Mouse (Mus musculus) small intestine, adult 2 months (tissue): ENCODE measurements around the gene Aldh3a2. TPM values are rescaled to one million over a fixed set of nuclear protein-coding genes. Genes with fewer than 3 reads are reported as not detected.

Source experiments
- H3K27ac ChIP-seq: fragments of 200-500 bp; 2 replicates; pipeline ENCODE4 v1.5.1; 2012; ENCODE audit warnings: low read depth, low read length, control low read depth, inconsistent platforms; ENCODE audit not compliant: insufficient read depth
- H3K27me3 ChIP-seq: fragments of 200-500 bp; 2 replicates; pipeline ENCODE4 v1.6.1; 2012; ENCODE audit warnings: mild to moderate bottlenecking, moderate library complexity, low read length, inconsistent platforms; ENCODE audit not compliant: control insufficient read depth, insufficient read depth
- H3K36me3 ChIP-seq: fragments of 200-500 bp; 2 replicates; pipeline ENCODE4 v1.6.1; 2012; ENCODE audit warnings: mild to moderate bottlenecking, low read length, control low read depth, inconsistent platforms; ENCODE audit not compliant: control insufficient read depth, insufficient read depth
- H3K4me1 ChIP-seq: fragments of 200-500 bp; 2 replicates; pipeline ENCODE4 v1.6.1; 2012; ENCODE audit warnings: low read length, inconsistent platforms, mixed read lengths; ENCODE audit not compliant: control insufficient read depth, insufficient read depth, insufficient read length
- H3K4me3 ChIP-seq: fragments of 200-500 bp; 2 replicates; pipeline ENCODE4 v1.5.1; 2012; ENCODE audit warnings: low read depth, mild to moderate bottlenecking, control low read depth, inconsistent platforms, low read length, moderate library complexity
- CTCF ChIP-seq: fragments of 200-500 bp; IDR thresholded peaks from 2 replicates; pipeline ENCODE4 v1.5.1; 2012; ENCODE audit warnings: low read depth, mild to moderate bottlenecking, control low read depth, inconsistent platforms, low read length, moderate library complexity, mixed read lengths; ENCODE audit not compliant: insufficient replicate concordance, insufficient read length; ENCODE audit errors: extremely low read depth
- POLR2A ChIP-seq: fragments of 200-500 bp; IDR thresholded peaks from 2 replicates; pipeline ENCODE4 v1.6.1; 2012; ENCODE audit warnings: low read depth, mild to moderate bottlenecking, control low read depth, inconsistent platforms, low read length, moderate library complexity
- WGBS: fragments of 180-500 bp; shearing (Covaris S2); methylation state at CpG from one replicate; pipeline ENCODE4 v1.1.7; 2018; 5-methylcytosine and 5-hydroxymethylcytosine counted together
- polyA plus RNA-seq: library from polyadenylated mRNA; depleted of rRNA; stranded (reverse); fragments of >200 nt; gene quantifications from 2 replicates; pipeline ENCODE4 v1.2.3, GENCODE M21; 2012

Gene Aldh3a2
- polyA plus RNA-seq, 1 experiment = 166 TPM

GRCm38 (mm10) chr11:61300716-61301392, 33.6 kb upstream of the Aldh3a2 start:
- peak overlapping the region; percentile 32; the same call in 1 of the 2 replicates for H3K4me3 ChIP-seq
- no peaks in the 10 kb centered on the region for H3K36me3 ChIP-seq
- no peak for TF ChIP-seq CTCF
- TF ChIP-seq POLR2A = no peak
- H3K27ac ChIP-seq = no peak overlapping the region
- no peaks in the 10 kb centered on the region for H3K27me3 ChIP-seq
- H3K4me1 ChIP-seq = peaks cover 5% of the 10 kb centered on the region
- 37% methylated on average over 15 of the region's 16 CpGs for WGBS

GRCm38 (mm10) chr11:61300205-61300604, 32.9 kb upstream of the Aldh3a2 start:
- Histone ChIP-seq H3K4me1 (peaks cover 5% of the 10 kb centered on the region), H3K4me3 (no peak overlapping the region), H3K27ac (no peak overlapping the region), H3K27me3 (no peaks in the 10 kb centered on the region), H3K36me3 (no peaks in the 10 kb centered on the region)
- 38% methylated on average over 3 of the region's 3 CpGs for WGBS
- TF ChIP-seq CTCF (no peak), POLR2A (no peak)

GRCm38 (mm10) chr11:61297901-61298300, 30.6 kb upstream of the Aldh3a2 start:
- no peaks in the 10 kb centered on the region; the same call in 1 of the 2 replicates for H3K27me3 ChIP-seq
- 17% methylated on average over 2 of the region's 2 CpGs for WGBS
- no peaks in the 10 kb centered on the region for H3K36me3 ChIP-seq
- TF ChIP-seq POLR2A (no peak), CTCF (no peak)
- H3K4me3 ChIP-seq = no peak overlapping the region
- H3K4me1 ChIP-seq = peaks cover 5% of the 10 kb centered on the region
- H3K27ac ChIP-seq = no peak overlapping the region

GRCm38 (mm10) chr11:61297326-61297725, 30.1 kb upstream of the Aldh3a2 start:
- H3K36me3 ChIP-seq = no peaks in the 10 kb centered on the region
- WGBS = 87% methylated on average over 2 of the region's 2 CpGs
- H3K27me3 ChIP-seq = no peaks in the 10 kb centered on the region; the same call in 1 of the 2 replicates
- H3K4me1 ChIP-seq = peaks cover 5% of the 10 kb centered on the region
- H3K4me3 ChIP-seq = no peak overlapping the region
- TF ChIP-seq POLR2A (no peak), CTCF (no peak)
- H3K27ac ChIP-seq = no peak overlapping the region

GRCm38 (mm10) chr11:61296556-61296955, 29.3 kb upstream of the Aldh3a2 start:
- Histone ChIP-seq H3K4me3 (no peak overlapping the region), H3K27ac (no peak overlapping the region), H3K36me3 (no peaks in the 10 kb centered on the region), H3K4me1 (peaks cover 5% of the 10 kb centered on the region), H3K27me3 (no peaks in the 10 kb centered on the region; the same call in 1 of the 2 replicates)
- no peak for TF ChIP-seq POLR2A
- no peak for TF ChIP-seq CTCF
- WGBS = 93% methylated on average over 1 of the region's 1 CpGs

GRCm38 (mm10) chr11:61295556-61295955, 28.3 kb upstream of the Aldh3a2 start:
- WGBS = 93% methylated on average over 2 of the region's 2 CpGs
- no peaks in the 10 kb centered on the region for H3K36me3 ChIP-seq
- TF ChIP-seq POLR2A (no peak), CTCF (no peak)
- H3K27ac ChIP-seq = no peak overlapping the region
- H3K4me3 ChIP-seq = no peak overlapping the region
- H3K4me1 ChIP-seq = peaks cover 2% of the 10 kb centered on the region
- no peaks in the 10 kb centered on the region; the same call in 1 of the 2 replicates for H3K27me3 ChIP-seq

GRCm38 (mm10) chr11:61294431-61294830, 27.2 kb upstream of the Aldh3a2 start:
- no peaks in the 10 kb centered on the region; the same call in 1 of the 2 replicates for H3K27me3 ChIP-seq
- no peak overlapping the region for H3K4me3 ChIP-seq
- H3K27ac ChIP-seq = no peak overlapping the region
- H3K36me3 ChIP-seq = no peaks in the 10 kb centered on the region
- no peaks in the 10 kb centered on the region for H3K4me1 ChIP-seq
- TF ChIP-seq CTCF (no peak), POLR2A (no peak)
- 52% methylated on average over 3 of the region's 3 CpGs for WGBS
